Comparison of ENCODE assay signal across 8 mouse cellular contexts in the genomic region with DNA sequence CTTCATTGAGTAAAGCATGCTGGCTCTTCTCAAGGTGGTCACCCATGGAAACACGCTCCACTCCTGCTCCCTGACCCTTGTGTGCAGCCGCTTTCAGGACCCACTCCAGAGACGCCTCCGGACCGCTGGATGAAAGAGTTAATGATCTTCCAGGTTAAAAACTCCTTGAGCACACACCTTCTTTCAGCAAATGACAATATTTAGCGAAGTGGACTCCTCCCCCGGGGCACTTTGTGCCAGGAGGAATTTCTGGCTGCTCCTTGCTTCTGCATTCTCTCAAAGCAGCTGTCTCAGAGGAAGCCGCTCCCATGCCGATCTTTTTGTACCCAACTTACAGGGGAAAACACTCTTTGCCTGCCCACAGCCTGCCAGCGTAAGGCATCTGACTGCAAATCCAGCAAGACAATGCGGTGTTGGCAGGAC. TPM values are rescaled to one million over a fixed set of nuclear protein-coding genes. Genes with fewer than 3 reads are reported as not detected.
A peak's percentile ranks its signal among the peaks of the same experiment; 100 is the strongest.
DNase-seq lines count a peak whose midpoint lies in the region; ATAC-seq lines count a peak whose summit lies in the region.
"Had no signal": no experiment of that assay in that cellular context is flagged by ENCODE, and none has a peak within 500 bp of the region (broad histone marks: within the 10 kb centered on the region; RNA-seq: fewer than 3 reads in every experiment).

No protein-coding gene starts in this region.

- no peak overlapping the region for H3K27ac ChIP-seq in kidney, embryonic 14.5 days (ENCODE audit: low read depth, low read length)
- H3K27ac ChIP-seq in kidney, embryonic 15.5 days = peak overlapping the region; percentile 37; the same call in 1 of the 2 replicates
- H3K27ac ChIP-seq in stomach, embryonic 15.5 days = no peak overlapping the region
- no peak overlapping the region for H3K27ac ChIP-seq in liver, embryonic 11.5 days (ENCODE audit: low read depth, low read length)

- peak; percentile 70 for DNase-seq in kidney, adult 11 months
- peak; percentile 33 to 38 for DNase-seq in layer of hippocampus, postnatal 36 days
- DNase-seq in adrenal gland, postnatal 4 days (ENCODE audit: low spot score in 2 of 2) = no peak
- no peak for DNase-seq in liver, embryonic 11.5 days (ENCODE audit: low spot score)

- no peaks in the 10 kb centered on the region for H3K27me3 ChIP-seq in kidney, embryonic 14.5 days (ENCODE audit: control insufficient read depth, insufficient read depth, low read length)
- H3K27me3 ChIP-seq in kidney, embryonic 15.5 days = no peaks in the 10 kb centered on the region
- H3K27me3 ChIP-seq in stomach, embryonic 15.5 days (replicated peaks) = no peaks in the 10 kb centered on the region
- 0 out of 2 replicates have a peak, but pooled peaks cover 3% of the 10 kb centered on the region for H3K27me3 ChIP-seq in liver, embryonic 11.5 days (replicated peaks; ENCODE audit: control insufficient read depth, insufficient read depth, low read length)

- no peak overlapping the region for H3K4me3 ChIP-seq in kidney, embryonic 14.5 days (ENCODE audit: low read length)
- no peak overlapping the region for H3K4me3 ChIP-seq in kidney, embryonic 15.5 days (replicated peaks)
- H3K4me3 ChIP-seq in stomach, embryonic 15.5 days (replicated peaks) = no peak overlapping the region
- no peak overlapping the region for H3K4me3 ChIP-seq in liver, embryonic 11.5 days (ENCODE audit: low read depth, low read length)

- no peak overlapping the region for H3K9ac ChIP-seq in kidney, embryonic 14.5 days (ENCODE audit: low read depth, low read length)
- no peak overlapping the region for H3K9ac ChIP-seq in kidney, embryonic 15.5 days
- no peak overlapping the region for H3K9ac ChIP-seq in stomach, embryonic 15.5 days
- no peak overlapping the region for H3K9ac ChIP-seq in liver, embryonic 11.5 days (ENCODE audit: low read depth, low read length)

- no peaks in the 10 kb centered on the region for H3K4me1 ChIP-seq in kidney, embryonic 14.5 days (ENCODE audit: control insufficient read depth, insufficient read depth, low read length)
- H3K4me1 ChIP-seq in kidney, embryonic 15.5 days = no peaks in the 10 kb centered on the region
- H3K4me1 ChIP-seq in stomach, embryonic 15.5 days = no peaks in the 10 kb centered on the region
- H3K4me1 ChIP-seq in liver, embryonic 11.5 days (replicated peaks; ENCODE audit: control insufficient read depth, insufficient read depth, low read length) = no peaks in the 10 kb centered on the region

- H3K9me3 ChIP-seq in kidney, embryonic 14.5 days (ENCODE audit: control insufficient read depth, low read length) = no peaks in the 10 kb centered on the region
- H3K9me3 ChIP-seq in kidney, embryonic 15.5 days (replicated peaks) = no peaks in the 10 kb centered on the region
- H3K9me3 ChIP-seq in stomach, embryonic 15.5 days = no peaks in the 10 kb centered on the region
- no peaks in the 10 kb centered on the region for H3K9me3 ChIP-seq in liver, embryonic 11.5 days (ENCODE audit: control insufficient read depth, low read length)

- no peak for ATAC-seq in kidney, embryonic 14.5 days (ENCODE audit: low FRiP score, low TSS enrichment)
- ATAC-seq in kidney, embryonic 15.5 days (replicated peaks; ENCODE audit: low FRiP score) = peak; percentile 71
- ATAC-seq in stomach, embryonic 15.5 days (ENCODE audit: insufficient read depth, low FRiP score, low read depth) = no peak
- ATAC-seq in liver, embryonic 11.5 days (replicated peaks; ENCODE audit: low FRiP score) = no peak

- H3K36me3 ChIP-seq in kidney, embryonic 14.5 days (ENCODE audit: control insufficient read depth, insufficient read depth, low read length) = no peaks in the 10 kb centered on the region
- H3K36me3 ChIP-seq in kidney, embryonic 15.5 days = no peaks in the 10 kb centered on the region
- H3K36me3 ChIP-seq in stomach, embryonic 15.5 days = no peaks in the 10 kb centered on the region
- H3K36me3 ChIP-seq in liver, embryonic 11.5 days (ENCODE audit: control insufficient read depth, insufficient read depth, low read length) = no peaks in the 10 kb centered on the region

- 66% methylated on average over 11 of the region's 11 CpGs for WGBS in kidney, embryonic 14.5 days
- 60% methylated on average over 11 of the region's 11 CpGs for WGBS in kidney, embryonic 15.5 days
- WGBS in stomach, embryonic 15.5 days = 46% methylated on average over 11 of the region's 11 CpGs
- WGBS in liver, embryonic 11.5 days = 74% methylated on average over 11 of the region's 11 CpGs

- no peak overlapping the region for H3K4me2 ChIP-seq in kidney, embryonic 14.5 days (replicated peaks; ENCODE audit: low read depth, low read length)
- H3K4me2 ChIP-seq in kidney, embryonic 15.5 days = 0 out of 2 replicates have a peak overlapping the region, but pooled peaks have one; percentile 12
- peak overlapping the region; percentile 42 for H3K4me2 ChIP-seq in stomach, embryonic 15.5 days
- no peak overlapping the region for H3K4me2 ChIP-seq in liver, embryonic 11.5 days

RNA-seq across cellular contexts. Expression of a gene that starts 3.4 kb away (rescaled TPM):
- polyA plus RNA-seq in kidney, embryonic 14.5 days (2014; fragmentation: Nextera tagmentation; extraction: Ambion mirVana) = 1.1 and 1.9 TPM in 2 replicates
- polyA plus RNA-seq in kidney, embryonic 15.5 days (2015; fragmentation: Nextera tagmentation; extraction: Ambion mirVana) = 2.9 and 3.3 TPM in 2 replicates
- 10 to 100 TPM; 14.4 to 15.8 TPM for total RNA-seq in layer of hippocampus, postnatal 36 days (2021)
- polyA plus RNA-seq in stomach, embryonic 15.5 days (2015; fragmentation: Nextera tagmentation; extraction: Ambion mirVana) = 0.18 TPM in 1 of 2 replicates, not detected in the other
- total RNA-seq in adrenal gland, postnatal 4 days (2021) = 1 to 10 TPM in 1 of 2 experiments, under 1 TPM in 1; 0.51 to 2.8 TPM
- polyA plus RNA-seq in liver, embryonic 11.5 days (2014; fragmentation: Nextera tagmentation; extraction: Ambion mirVana) = 0.14 TPM in 2 replicates
- polyA plus RNA-seq: spleen, adult 2 months had no signal

RNA-seq across cellular contexts. Expression of a gene that starts 37.9 kb away (rescaled TPM):
- 19.5 and 44.0 TPM in 2 replicates for polyA plus RNA-seq in kidney, embryonic 14.5 days (2014; fragmentation: Nextera tagmentation; extraction: Ambion mirVana)
- polyA plus RNA-seq in kidney, embryonic 15.5 days (2015; fragmentation: Nextera tagmentation; extraction: Ambion mirVana) = 32.8 and 33.5 TPM in 2 replicates
- total RNA-seq in layer of hippocampus, postnatal 36 days (2021) = 100 to 1,000 TPM; 104 TPM
- 26.9 and 31.8 TPM in 2 replicates for polyA plus RNA-seq in stomach, embryonic 15.5 days (2015; fragmentation: Nextera tagmentation; extraction: Ambion mirVana)
- 10 to 100 TPM; 87.7 to 93.4 TPM for total RNA-seq in adrenal gland, postnatal 4 days (2021)
- 48.3 and 51.7 TPM in 2 replicates for polyA plus RNA-seq in liver, embryonic 11.5 days (2014; fragmentation: Nextera tagmentation; extraction: Ambion mirVana)

Comparison
In these comparisons a context has a peak if more than half of its experiments do, and no peak if none do; other contexts are left out.
1. H3K4me2 ChIP-seq: peak in kidney, embryonic 15.5 days (single experiment) and stomach, embryonic 15.5 days (single experiment); none in kidney, embryonic 14.5 days (single experiment) and liver, embryonic 11.5 days (single experiment).
2. DNase-seq: peak in kidney, adult 11 months (single experiment) and layer of hippocampus, postnatal 36 days (2 of 2); none in adrenal gland, postnatal 4 days (0 of 2) and liver, embryonic 11.5 days (single experiment).